Mouse (Mus musculus): ENCODE measurements around the gene Gm10260. TPM values are rescaled to one million over a fixed set of nuclear protein-coding genes. Genes with fewer than 3 reads are reported as not detected.

Gm10260 gene
- polyA plus RNA-seq (2014; fragmentation: Illumina TruSeq; extraction: RNeasy Lipid Tissue Mini Kit (QIAGEN cat#74804)) = not detected

GRCm38 (mm10) chr13:97760532-97760931, at the start of gene Gm10260:
Gene Gm10260 (minus strand): TSS chr13:97760632.

